Mouse (Mus musculus): Measurements from ENCODE around the gene Slc25a45. TPM values are rescaled to one million over a fixed set of nuclear protein-coding genes. Genes with fewer than 3 reads are reported as not detected.

Gene Slc25a45
- polyA plus RNA-seq, 1 experiment from 2014 or later = 44.6 TPM

DNA sequence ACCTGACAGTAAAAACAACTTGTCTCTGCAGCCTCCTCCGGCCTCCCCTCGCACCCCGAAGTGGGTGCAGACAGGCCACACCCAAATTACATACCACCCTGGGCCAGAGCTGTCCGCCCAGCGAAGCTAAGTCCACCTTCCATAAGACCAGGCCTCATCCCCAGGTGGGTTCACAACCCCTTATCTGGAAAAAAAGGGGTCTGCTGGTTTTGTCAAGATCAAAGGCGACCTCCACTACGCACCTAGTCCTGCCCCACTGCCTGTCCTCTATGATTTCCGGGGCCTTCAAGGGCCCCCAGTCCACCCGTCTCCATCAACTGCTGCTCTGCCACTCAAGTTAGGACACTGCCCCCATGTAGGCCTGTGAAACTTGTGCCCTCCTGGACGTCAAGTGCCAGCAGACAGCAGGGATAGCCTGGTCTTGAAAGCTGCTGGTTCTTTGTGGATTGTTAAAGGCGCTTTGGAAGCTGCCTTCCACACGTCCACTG, 32.7 kb upstream of the Slc25a45 start:
- 1% methylated on average over 12 of the region's 12 CpGs for WGBS (ENCODE audit: missing documents)
- Histone ChIP-seq H3K79me2 (ENCODE audit: inconsistent target) (peaks cover 83% of the 10 kb centered on the region), H3K36me3 (ENCODE audit: inconsistent target) (no peaks in the 10 kb centered on the region), H3K27ac (peak overlapping the region; percentile 100), H3K4me3 (ENCODE audit: inconsistent target) (peak overlapping the region; percentile 98)

DNA sequence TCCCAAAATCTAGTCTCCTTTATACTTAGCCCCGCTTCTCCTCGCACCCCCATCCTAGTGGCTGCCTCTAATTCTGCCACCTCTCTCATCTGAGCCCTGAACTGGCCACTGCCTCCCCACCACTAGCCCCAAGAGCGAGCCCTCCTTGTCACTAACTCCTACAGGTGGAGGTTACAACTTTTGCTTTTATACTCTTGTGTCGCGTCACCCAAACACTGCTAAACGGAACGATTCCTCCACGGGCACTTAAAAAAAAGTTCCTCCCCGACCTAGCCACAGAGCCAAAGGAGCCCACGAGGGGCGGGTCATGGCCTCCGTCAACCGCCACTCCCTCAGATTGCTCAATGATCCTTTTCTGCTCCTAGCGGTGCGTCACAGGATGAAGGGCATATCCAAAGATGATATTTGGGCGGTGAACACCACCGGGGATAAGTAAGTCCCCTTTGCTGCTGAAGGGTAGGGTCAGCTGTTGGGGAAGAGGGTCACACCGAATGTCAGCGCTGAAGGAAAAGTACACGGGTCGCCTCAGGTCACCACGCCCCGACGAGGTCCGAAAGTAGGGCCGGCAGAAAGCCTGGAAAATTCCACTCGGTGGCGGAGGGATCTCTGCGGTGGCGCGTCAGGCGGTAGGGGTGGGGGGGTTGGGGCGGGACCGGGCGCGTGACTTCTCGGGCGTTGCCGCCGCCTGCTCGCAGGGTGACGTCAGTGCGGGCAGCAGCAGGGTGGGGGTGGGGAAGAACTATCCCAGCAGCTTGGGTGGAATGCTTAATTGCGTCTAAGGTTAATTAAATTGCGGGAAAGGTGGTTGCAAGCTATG, 32.1 kb upstream of the Slc25a45 start:
- under 1% methylated on average over 45 of the region's 45 CpGs for WGBS (ENCODE audit: missing documents)
- H3K36me3 ChIP-seq (ENCODE audit: inconsistent target) = no peaks in the 10 kb centered on the region
- H3K79me2 ChIP-seq (ENCODE audit: inconsistent target) = peaks cover 81% of the 10 kb centered on the region
- peak overlapping the region; percentile 98 for H3K4me3 ChIP-seq (ENCODE audit: inconsistent target)
- H3K27ac ChIP-seq = peak overlapping the region; percentile 100

GRCm38 (mm10) chr19:5846154-5846553, 31.5 kb upstream of the Slc25a45 start:
- Histone ChIP-seq H3K79me2 (ENCODE audit: inconsistent target) (peaks cover 81% of the 10 kb centered on the region), H3K36me3 (ENCODE audit: inconsistent target) (no peaks in the 10 kb centered on the region), H3K27ac (peak overlapping the region; percentile 100), H3K4me3 (ENCODE audit: inconsistent target) (peak overlapping the region; percentile 18; the same call in 1 of the 2 replicates)
- WGBS (ENCODE audit: missing documents) = 3% methylated on average over 6 of the region's 7 CpGs

DNA sequence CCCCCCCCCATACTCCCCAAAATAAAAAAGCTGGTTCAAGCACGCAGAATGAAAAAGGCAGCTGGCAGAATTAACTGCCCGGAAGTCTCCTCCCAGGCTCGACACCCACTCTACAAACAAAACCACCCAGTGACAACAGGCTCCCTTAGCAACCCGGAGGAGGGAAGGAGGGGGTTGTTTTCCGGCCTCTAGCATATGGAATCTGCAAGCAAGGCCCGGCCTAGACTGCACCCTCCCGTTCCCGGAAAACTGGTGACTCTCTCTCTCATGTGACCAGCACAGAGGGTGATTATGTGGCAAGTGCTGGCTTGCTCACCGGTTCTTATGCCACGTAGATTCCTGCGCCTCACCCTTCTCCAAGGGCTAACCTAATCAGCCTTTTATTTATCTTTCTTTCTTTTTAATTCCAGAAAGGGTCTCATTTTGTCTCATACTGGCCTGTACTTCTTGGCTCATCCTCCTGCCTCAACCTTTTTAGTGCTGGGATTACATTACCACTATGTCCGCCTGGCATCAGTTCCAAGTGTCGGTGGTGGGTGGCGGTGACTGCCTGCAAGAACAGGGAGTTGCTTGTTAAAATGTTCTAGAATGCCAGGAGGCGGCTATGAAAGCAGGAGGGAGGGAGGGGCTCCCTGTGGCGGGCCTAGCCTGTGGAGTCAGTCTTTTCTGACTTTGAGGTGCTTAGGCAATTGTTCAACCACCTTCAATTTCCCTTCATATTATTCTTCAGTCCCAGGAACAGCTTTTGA, 30.9 kb upstream of the Slc25a45 start:
- Histone ChIP-seq H3K79me2 (ENCODE audit: inconsistent target) (peaks cover 78% of the 10 kb centered on the region), H3K27ac (peak overlapping the region; percentile 100), H3K36me3 (ENCODE audit: inconsistent target) (no peaks in the 10 kb centered on the region), H3K4me3 (ENCODE audit: inconsistent target) (no peak overlapping the region; the same call in 1 of the 2 replicates)
- 6% methylated on average over 15 of the region's 16 CpGs for WGBS (ENCODE audit: missing documents)

DNA sequence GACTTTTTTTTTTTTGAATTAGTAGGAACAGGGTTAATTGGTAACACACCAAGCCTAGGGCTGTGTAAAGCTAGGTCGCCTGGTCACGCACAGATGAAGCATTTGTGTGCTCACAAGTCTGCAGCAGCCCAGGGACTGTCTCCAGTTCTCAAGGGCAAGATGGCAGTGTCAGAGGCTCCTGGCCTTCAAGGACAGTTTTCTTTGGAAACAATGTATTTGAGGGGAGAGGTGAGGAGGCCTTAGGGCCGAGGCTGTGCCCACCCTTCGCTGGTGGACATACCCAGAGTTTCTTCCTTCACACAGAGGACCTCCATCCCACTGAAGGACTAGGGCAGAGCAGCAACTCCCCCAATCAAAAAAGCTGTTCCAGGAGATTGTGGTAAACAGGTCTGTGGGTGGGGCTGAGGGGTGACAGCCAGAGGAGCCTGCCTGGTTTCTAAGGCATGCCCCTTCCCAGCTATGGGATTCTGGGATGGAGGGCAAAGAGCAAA, 30.3 kb upstream of the Slc25a45 start:
- WGBS (ENCODE audit: missing documents) = 36% methylated on average over 4 of the region's 4 CpGs
- peaks cover 4% of the 10 kb centered on the region; the same call in 1 of the 2 replicates for H3K36me3 ChIP-seq (ENCODE audit: inconsistent target)
- peak overlapping the region; percentile 49; the same call in 1 of the 2 replicates for H3K4me3 ChIP-seq (ENCODE audit: inconsistent target)
- H3K79me2 ChIP-seq (ENCODE audit: inconsistent target) = peaks cover 72% of the 10 kb centered on the region
- H3K27ac ChIP-seq = peak overlapping the region; percentile 100

- H3K4me3 ChIP-seq (ENCODE audit: inconsistent target) = peak overlapping the region; percentile 49
- 5% methylated on average over 7 of the region's 14 CpGs for WGBS (ENCODE audit: missing documents)
- H3K27ac ChIP-seq = peak overlapping the region; percentile 100
- peaks cover 63% of the 10 kb centered on the region for H3K79me2 ChIP-seq (ENCODE audit: inconsistent target)
- peaks cover 9% of the 10 kb centered on the region; the same call in 1 of the 2 replicates for H3K36me3 ChIP-seq (ENCODE audit: inconsistent target)
These were observed 29.4 kb upstream of the Slc25a45 start for GRCm38 (mm10) chr19:5848032-5848825.

GRCm38 (mm10) chr19:5848826-5849672, 28.6 kb upstream of the Slc25a45 start:
- Histone ChIP-seq H3K4me3 (ENCODE audit: inconsistent target) (peak overlapping the region; percentile 49), H3K79me2 (ENCODE audit: inconsistent target) (peaks cover 55% of the 10 kb centered on the region), H3K36me3 (ENCODE audit: inconsistent target) (peaks cover 9% of the 10 kb centered on the region; the same call in 1 of the 2 replicates), H3K27ac (peak overlapping the region; percentile 100)
- WGBS (ENCODE audit: missing documents) = 5% methylated on average over 13 of the region's 13 CpGs

DNA sequence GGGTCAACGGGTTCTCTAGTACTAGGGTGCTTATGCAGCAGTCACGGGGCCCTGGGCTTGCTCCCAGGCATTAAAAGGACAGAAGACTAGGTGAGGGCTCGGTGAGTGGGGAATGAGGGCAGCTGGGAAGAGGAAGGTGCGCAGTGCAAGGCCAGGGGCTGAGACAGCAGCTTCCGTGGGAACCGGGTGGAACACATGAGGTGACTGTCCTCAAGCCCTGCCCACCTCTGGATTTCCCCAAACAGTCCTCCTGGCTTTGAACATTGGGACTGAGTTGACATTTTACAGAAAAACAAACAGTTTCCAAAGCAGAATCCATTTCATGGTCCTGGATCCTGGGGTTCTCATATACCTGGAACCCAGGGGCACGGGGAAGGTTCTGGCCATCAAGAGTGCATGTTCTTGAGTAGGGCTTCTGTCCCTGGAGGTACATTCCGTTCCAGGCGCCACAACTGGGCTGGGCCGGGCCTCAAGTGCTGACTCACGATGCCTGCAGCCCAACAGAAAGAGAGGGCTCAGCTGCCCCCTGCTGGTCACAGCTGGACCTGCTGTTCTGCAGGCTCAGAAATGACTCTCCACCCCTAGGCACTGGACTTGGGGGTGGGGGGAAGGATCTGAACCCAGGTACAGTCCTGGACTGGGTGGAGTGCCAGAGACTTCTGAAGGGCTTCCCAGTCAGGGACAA, 27.6 kb upstream of the Slc25a45 start:
- Histone ChIP-seq H3K79me2 (ENCODE audit: inconsistent target) (peaks cover 45% of the 10 kb centered on the region), H3K27ac (peak overlapping the region; percentile 100), H3K36me3 (ENCODE audit: inconsistent target) (peaks cover 15% of the 10 kb centered on the region; the same call in 1 of the 2 replicates), H3K4me3 (ENCODE audit: inconsistent target) (peak overlapping the region; percentile 49; the same call in 1 of the 2 replicates)
- WGBS (ENCODE audit: missing documents) = 10% methylated on average over 8 of the region's 11 CpGs

- WGBS (ENCODE audit: missing documents) = 89% methylated on average over 3 of the region's 3 CpGs
- H3K27ac ChIP-seq = peak overlapping the region; percentile 100
- H3K4me3 ChIP-seq (ENCODE audit: inconsistent target) = no peak overlapping the region
- H3K79me2 ChIP-seq (ENCODE audit: inconsistent target) = peaks cover 43% of the 10 kb centered on the region
- peaks cover 24% of the 10 kb centered on the region; the same call in 1 of the 2 replicates for H3K36me3 ChIP-seq (ENCODE audit: inconsistent target)
These were observed 26.7 kb upstream of the Slc25a45 start for GRCm38 (mm10) chr19:5850860-5851259.

GRCm38 (mm10) chr19:5851481-5851971, 26.1 kb upstream of the Slc25a45 start:
- Histone ChIP-seq H3K4me3 (ENCODE audit: inconsistent target) (no peak overlapping the region), H3K27ac (peak overlapping the region; percentile 100), H3K36me3 (ENCODE audit: inconsistent target) (peaks cover 31% of the 10 kb centered on the region; the same call in 1 of the 2 replicates), H3K79me2 (ENCODE audit: inconsistent target) (peaks cover 43% of the 10 kb centered on the region)
- 93% methylated on average over 4 of the region's 5 CpGs for WGBS (ENCODE audit: missing documents)

GRCm38 (mm10) chr19:5852035-5852722, 25.4 kb upstream of the Slc25a45 start:
- peak overlapping the region; percentile 100 for H3K27ac ChIP-seq
- H3K36me3 ChIP-seq (ENCODE audit: inconsistent target) = peaks cover 37% of the 10 kb centered on the region; the same call in 1 of the 2 replicates
- H3K4me3 ChIP-seq (ENCODE audit: inconsistent target) = no peak overlapping the region
- peaks cover 40% of the 10 kb centered on the region for H3K79me2 ChIP-seq (ENCODE audit: inconsistent target)
- 95% methylated on average over 11 of the region's 12 CpGs for WGBS (ENCODE audit: missing documents)

GRCm38 (mm10) chr19:5856604-5857003, 21.0 kb upstream of the Slc25a45 start:
- WGBS (ENCODE audit: missing documents) = 93% methylated on average over 9 of the region's 9 CpGs
- H3K27ac ChIP-seq = no peak overlapping the region
- H3K4me3 ChIP-seq (ENCODE audit: inconsistent target) = no peak overlapping the region
- H3K36me3 ChIP-seq (ENCODE audit: inconsistent target) = peaks cover 74% of the 10 kb centered on the region
- peaks cover 5% of the 10 kb centered on the region; the same call in 1 of the 2 replicates for H3K79me2 ChIP-seq (ENCODE audit: inconsistent target)
